Mouse (Mus musculus) bone marrow macrophage, adult 2 months (primary cell): ENCODE results near the gene Bpnt1. TPM values are rescaled to one million over a fixed set of nuclear protein-coding genes. Genes with fewer than 3 reads are reported as not detected.

Experiments
- H3K27ac ChIP-seq: 2 replicates; pipeline ENCODE4 v1.5.1; 2012; ENCODE audit warnings: low read depth, low read length; ENCODE audit not compliant: insufficient read depth
- H3K4me1 ChIP-seq: 2 replicates; pipeline ENCODE4 v1.6.1; 2012; ENCODE audit warnings: low read length; ENCODE audit not compliant: control insufficient read depth, insufficient read depth
- H3K4me3 ChIP-seq: 2 replicates; pipeline ENCODE4 v1.5.1; 2012; ENCODE audit warnings: mild to moderate bottlenecking, low read length, moderate library complexity; ENCODE audit not compliant: insufficient read depth
- CTCF ChIP-seq: IDR thresholded peaks from 2 replicates; pipeline ENCODE4 v1.5.1; 2012; ENCODE audit warnings: low read depth, mild to moderate bottlenecking, low read length, moderate library complexity
- POLR2A ChIP-seq: IDR thresholded peaks from 2 replicates; pipeline ENCODE4 v1.6.1; 2012; ENCODE audit warnings: mild to moderate bottlenecking, low read depth, low read length, borderline replicate concordance
- polyA plus RNA-seq: library from polyadenylated mRNA; stranded (reverse); fragments of >200 nt; gene quantifications from 2 replicates; pipeline ENCODE4 v1.2.4, GENCODE M21; 2012; ENCODE audit not compliant: missing spikeins, insufficient read depth, insufficient read length

Bpnt1 gene
- polyA plus RNA-seq, 1 experiment = 16.8 TPM

GRCm38 (mm10) chr1:185369979-185370378 lies 38.0 kb downstream of the Bpnt1 start:
- TF ChIP-seq CTCF = no peak
- no peak for TF ChIP-seq POLR2A
- peaks cover 21% of the 10 kb centered on the region for H3K4me1 ChIP-seq
- no peak overlapping the region for H3K27ac ChIP-seq
- H3K4me3 ChIP-seq = no peak overlapping the region

GRCm38 (mm10) chr1:185376390-185376789 lies 44.4 kb downstream of the Bpnt1 start:
- Histone ChIP-seq H3K4me3 (no peak overlapping the region), H3K27ac (peak overlapping the region; percentile 76)

GRCm38 (mm10) chr1:185377429-185377828 lies 45.5 kb downstream of the Bpnt1 start:
- H3K4me3 ChIP-seq = no peak overlapping the region
- no peak overlapping the region for H3K27ac ChIP-seq
- H3K4me1 ChIP-seq = peaks cover 19% of the 10 kb centered on the region
- TF ChIP-seq CTCF (no peak), POLR2A (no peak)

More at GRCm38 (mm10) chr1:185376390-185376789, 44.4 kb downstream of the Bpnt1 start:
- peaks cover 19% of the 10 kb centered on the region for H3K4me1 ChIP-seq
- TF ChIP-seq POLR2A (no peak), CTCF (no peak)

DNA sequence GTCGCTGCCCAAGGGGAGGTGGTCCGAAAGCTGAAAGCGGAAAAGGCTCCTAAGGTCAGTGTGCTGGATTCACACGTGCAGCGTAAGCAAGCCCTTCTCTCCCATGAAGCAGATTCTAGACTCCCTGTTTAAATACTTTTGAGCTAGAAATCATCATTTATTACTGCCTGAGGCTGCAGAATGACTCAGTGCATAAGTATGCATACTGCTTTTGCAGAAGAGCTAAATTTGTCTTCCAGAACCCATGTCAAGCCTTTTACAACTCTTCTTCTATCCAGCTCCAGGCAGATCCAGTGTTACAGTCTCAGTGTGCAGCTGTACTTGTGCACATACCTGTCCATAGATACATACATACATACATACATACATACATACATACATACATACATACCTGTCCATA lies 69.7 kb downstream of the Bpnt1 start:
- no peak for TF ChIP-seq POLR2A
- no peak for TF ChIP-seq CTCF
- Histone ChIP-seq H3K4me3 (no peak overlapping the region), H3K27ac (no peak overlapping the region), H3K4me1 (no peaks in the 10 kb centered on the region)

DNA sequence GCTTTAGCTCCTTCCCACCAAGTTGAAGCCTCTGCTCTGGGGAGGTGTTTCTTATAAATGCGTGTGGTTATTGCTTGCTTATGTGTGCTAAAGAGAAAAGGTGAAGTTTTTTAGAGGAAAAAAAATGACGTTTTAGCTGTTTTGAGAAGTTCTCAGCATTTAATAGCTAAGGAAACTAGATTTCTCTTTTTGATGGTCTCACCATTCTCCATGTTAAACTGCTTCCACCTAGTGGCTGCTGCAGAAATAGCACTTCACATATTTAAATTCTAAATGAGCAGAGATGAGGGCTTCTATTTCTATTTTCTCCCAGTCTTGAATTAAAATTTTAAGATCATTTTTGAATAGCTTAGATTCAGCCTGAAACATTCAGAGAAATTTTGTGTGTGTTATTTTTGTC lies 72.1 kb downstream of the Bpnt1 start:
- Histone ChIP-seq H3K27ac (no peak overlapping the region), H3K4me3 (no peak overlapping the region), H3K4me1 (no peaks in the 10 kb centered on the region)
- TF ChIP-seq POLR2A (no peak), CTCF (no peak)

GRCm38 (mm10) chr1:185405921-185406320 lies 74.0 kb downstream of the Bpnt1 start:
- Histone ChIP-seq H3K4me1 (no peaks in the 10 kb centered on the region), H3K4me3 (no peak overlapping the region), H3K27ac (no peak overlapping the region)
- TF ChIP-seq POLR2A (no peak), CTCF (no peak)

Other genes starting within 250 kb of the Bpnt1 start
- 50.9 and 56.4 TPM in 2 replicates for gene Rab3gap2, start 128.0 kb upstream of the Bpnt1 start, polyA plus RNA-seq
- gene Iars2, start 2.8 kb upstream of the Bpnt1 start, polyA plus RNA-seq = 16.2 and 17.1 TPM in 2 replicates
- 31.6 and 32.1 TPM in 2 replicates for gene Eprs, start 30.9 kb downstream of the Bpnt1 start, polyA plus RNA-seq
- gene Slc30a10, start 122.7 kb downstream of the Bpnt1 start, polyA plus RNA-seq = not detected in 2 replicates